Mouse (Mus musculus): ENCODE measurements around the gene Olfr801.

The Olfr801 gene

DNA sequence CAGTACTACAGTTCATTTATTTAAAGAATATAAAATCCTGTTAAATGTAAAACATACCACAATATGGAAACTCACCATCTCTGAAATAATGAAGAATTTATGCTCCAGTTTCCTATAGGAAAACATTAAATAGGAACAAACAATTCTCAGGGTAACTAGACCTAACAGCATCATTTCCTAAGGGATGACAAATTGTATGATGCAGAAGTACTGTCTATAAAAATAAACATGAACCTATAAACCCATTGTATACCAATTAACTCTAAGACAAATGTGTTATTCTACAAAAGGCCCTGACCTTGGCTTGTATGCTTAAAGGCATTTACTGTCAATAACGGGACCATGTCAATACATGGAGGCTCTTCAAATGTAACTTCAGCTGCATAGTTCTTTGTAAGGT is at the start of gene Olfr801:
Gene Olfr801, minus strand, starts transcription at position 101 of the 400 bp plus-strand sequence.
- in situ Hi-C loops (cut with MseI, MboI) = no loop called here

- in situ Hi-C loops (cut with MseI, MboI) = no loop called here
Measured at GRCm38 (mm10) chr10:129702910-129703309, 29.2 kb upstream of the Olfr801 start, which contains the start of gene Olfr804. Gene Olfr804, plus strand, starts transcription at chr10:129703210.

GRCm38 (mm10) chr10:129694186-129694585 is 20.5 kb upstream of the Olfr801 start, which contains the start of gene Olfr803:
Gene Olfr803, minus strand, starts transcription at chr10:129694286.
- in situ Hi-C loops (cut with MseI, MboI) = no loop called here

DNA sequence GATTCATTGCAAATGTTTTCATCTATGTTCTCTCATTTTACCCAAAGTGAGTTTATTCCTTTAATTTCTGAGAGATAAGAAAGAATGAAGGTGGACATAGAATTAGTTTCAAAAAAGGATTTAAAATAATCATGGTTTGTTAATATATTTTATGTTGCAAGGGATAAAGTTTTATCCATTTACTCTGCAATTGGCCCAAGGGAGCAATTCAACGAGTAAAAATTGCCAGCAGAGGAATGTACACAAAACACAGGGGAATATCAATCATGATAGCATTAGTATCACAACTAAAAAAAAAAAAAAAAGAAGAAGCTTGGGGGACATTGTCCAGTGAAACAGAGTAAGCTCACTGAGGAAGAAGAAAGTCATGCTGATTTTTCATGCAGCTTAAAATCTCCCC is 14.4 kb upstream of the Olfr801 start, which contains the start of gene Olfr802:
Gene Olfr802, minus strand, starts transcription at position 101 of the 400 bp plus-strand sequence.
- in situ Hi-C loops (cut with MseI, MboI) = no loop called here

DNA sequence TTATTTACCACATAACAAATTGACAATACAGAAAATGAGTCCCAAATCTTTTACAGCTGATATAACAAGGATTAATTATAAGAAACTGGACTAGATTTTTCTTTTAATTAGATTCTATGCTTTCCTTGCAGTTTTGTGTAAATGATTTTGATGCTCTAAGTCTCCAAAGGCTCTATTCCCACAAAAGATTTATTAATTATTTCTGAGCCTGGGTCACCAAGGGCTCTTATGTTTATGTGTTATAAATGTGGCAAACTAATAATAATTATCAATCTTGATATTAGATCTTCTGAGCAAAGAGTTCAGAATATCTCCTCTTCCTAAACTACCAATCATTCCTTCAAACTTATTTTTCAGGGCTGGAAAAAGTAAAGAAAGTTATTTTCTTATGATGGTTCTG is 16.3 kb downstream of the Olfr801 start, which contains the start of gene Olfr800:
Gene Olfr800, plus strand, starts transcription at position 301 of the 400 bp plus-strand sequence.
- in situ Hi-C loops (cut with MseI, MboI) = no loop called here

- in situ Hi-C loops (cut with MseI, MboI) = no loop called here
Measured at GRCm38 (mm10) chr10:129651763-129652162, 21.9 kb downstream of the Olfr801 start.

DNA sequence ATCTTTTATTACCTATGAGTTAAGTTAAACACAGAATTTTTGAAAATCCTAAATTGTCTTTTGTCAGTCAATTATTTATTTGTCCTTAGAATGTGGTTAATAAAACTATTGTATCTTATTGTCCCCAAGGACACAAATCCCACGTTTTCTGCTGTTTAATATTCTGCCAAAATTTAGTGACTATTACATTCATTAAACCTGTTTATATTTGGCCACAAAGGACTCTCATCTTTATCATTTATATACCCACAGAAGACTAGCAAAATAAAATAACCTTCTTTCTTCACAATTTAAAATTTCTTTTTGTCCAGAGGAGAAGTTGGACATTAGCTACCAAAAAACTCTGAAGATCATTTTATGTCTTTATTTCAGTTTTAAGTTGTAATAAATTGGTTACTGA is 36.5 kb downstream of the Olfr801 start, which contains the start of gene Olfr799:
Gene Olfr799, plus strand, starts transcription at position 301 of the 400 bp plus-strand sequence.
- in situ Hi-C loops (cut with MseI, MboI) = no loop called here

GRCm38 (mm10) chr10:129627834-129628233 is 45.8 kb downstream of the Olfr801 start, which contains the start of gene Olfr798:
Gene Olfr798, minus strand, starts transcription at chr10:129627934.
- in situ Hi-C loops (cut with MseI, MboI) = no loop called here

DNA sequence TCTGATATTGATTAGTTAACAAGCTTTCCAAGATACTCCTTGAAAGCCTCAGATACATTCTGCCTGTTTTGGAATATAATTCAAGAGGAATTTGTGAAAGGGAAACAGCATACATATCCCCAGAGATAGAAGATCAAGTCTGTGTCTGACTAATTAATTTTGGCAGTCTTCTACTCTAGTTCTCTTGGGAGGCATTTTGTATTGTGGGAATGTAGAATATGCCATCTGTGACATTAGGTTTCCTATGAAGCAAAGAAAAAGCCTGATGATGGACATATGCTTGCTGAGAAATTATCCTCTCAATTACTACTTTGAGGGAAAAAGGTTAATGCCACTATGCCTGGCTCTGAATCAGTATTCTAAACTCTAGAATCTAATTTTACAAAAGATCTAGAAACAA is 50.4 kb downstream of the Olfr801 start:
- in situ Hi-C loops (cut with MseI, MboI) = no loop called here

DNA sequence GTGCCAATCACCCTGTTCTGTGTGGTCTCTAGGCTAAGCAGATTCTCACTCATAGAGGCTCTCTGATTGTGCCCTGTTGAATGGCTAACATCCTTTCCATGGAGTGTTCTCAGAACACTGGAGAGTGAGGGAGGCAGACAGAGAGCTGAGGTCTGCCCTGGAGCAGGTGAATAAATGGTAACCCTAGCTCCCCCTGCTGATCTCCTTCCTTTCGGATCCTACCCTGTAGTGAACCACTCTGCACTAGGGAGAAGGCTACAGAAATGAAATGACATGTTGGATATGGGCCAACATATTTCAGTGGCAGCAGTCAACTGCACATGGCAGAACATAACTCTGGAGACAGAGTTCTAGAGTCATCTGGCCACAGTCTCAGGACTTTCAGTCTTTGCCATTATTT is 51.9 kb downstream of the Olfr801 start:
- in situ Hi-C loops (cut with MseI, MboI) = no loop called here

Measured in mouse trophoblast stem cell (cell line).